ENCODE assay signal across 7 mouse cellular contexts in the genomic region with DNA sequence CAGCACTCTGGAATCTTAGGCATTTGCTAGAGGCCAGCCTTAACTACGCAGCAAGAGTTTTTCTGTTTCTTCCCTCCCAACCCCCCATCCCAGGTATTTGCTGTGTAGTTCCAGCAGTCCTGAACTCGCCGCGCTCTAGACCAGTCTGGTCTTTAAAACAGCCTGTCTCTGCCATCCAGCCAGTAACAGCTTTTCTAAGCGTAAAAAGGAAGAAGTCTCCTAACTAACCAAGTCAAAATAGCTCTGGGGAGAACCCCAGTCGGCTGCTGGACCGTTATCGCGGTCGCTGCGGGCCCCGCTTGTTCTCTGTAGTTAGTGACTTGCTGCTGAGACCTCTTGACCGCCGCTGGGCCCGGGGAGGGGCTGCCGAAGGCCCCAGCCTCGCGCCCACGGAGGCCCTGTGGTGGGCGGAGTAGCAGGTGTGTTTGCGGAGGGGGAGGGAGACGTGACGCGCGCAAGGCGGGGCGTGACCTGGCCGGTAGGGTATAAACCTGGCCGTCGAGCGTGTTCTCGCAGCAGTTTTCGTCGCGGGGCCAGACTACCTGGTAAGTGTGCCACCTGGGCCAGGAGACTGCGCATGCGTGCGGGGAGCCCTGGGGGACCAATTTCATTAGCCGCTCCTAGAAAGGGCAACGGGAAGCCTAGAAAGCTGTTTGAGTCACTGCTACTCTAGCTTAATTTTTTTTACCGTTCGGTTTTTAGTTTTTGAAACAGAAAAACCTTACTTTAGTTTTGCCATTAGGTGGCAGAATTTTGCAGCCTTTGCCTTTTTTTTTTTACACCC. TPM values are rescaled to one million over a fixed set of nuclear protein-coding genes. Genes with fewer than 3 reads are reported as not detected.
DNase-seq lines count a peak whose midpoint lies in the region; ATAC-seq and TF ChIP-seq lines count a peak whose summit lies in the region.

No protein-coding gene starts in this region.

- TF ChIP-seq POLR2A in spleen, adult 2 months (IDR thresholded peaks at IDR 0.05; ENCODE audit: low read depth, low read length) = peak; percentile 56

- H3K4me3 ChIP-seq in intestine, postnatal 0 days (ENCODE audit: low read depth, low read length) = peak overlapping the region; percentile 45
- H3K4me3 ChIP-seq in limb, embryonic 13.5 days = peak overlapping the region; percentile 54
- H3K4me3 ChIP-seq in midbrain, embryonic 15.5 days = peak overlapping the region; percentile 43
- peak overlapping the region; percentile 49 for H3K4me3 ChIP-seq in spleen, adult 2 months (ENCODE audit: extremely low read depth, insufficient read depth, insufficient read length)

- no peaks in the 10 kb centered on the region; the same call in 1 of the 2 replicates for H3K36me3 ChIP-seq in intestine, postnatal 0 days (ENCODE audit: control insufficient read depth, insufficient read depth)
- H3K36me3 ChIP-seq in limb, embryonic 13.5 days = no peaks in the 10 kb centered on the region
- H3K36me3 ChIP-seq in midbrain, embryonic 15.5 days (replicated peaks) = no peaks in the 10 kb centered on the region
- H3K36me3 ChIP-seq in spleen, adult 2 months (ENCODE audit: control insufficient read depth, insufficient read depth, low read length) = no peaks in the 10 kb centered on the region

- H3K9ac ChIP-seq in intestine, postnatal 0 days (ENCODE audit: low read depth, low read length) = peak overlapping the region; percentile 46
- H3K9ac ChIP-seq in limb, embryonic 13.5 days = peak overlapping the region; percentile 69
- H3K9ac ChIP-seq in midbrain, embryonic 15.5 days = peak overlapping the region; percentile 51

- H3K27ac ChIP-seq in intestine, postnatal 0 days (ENCODE audit: low read depth, low read length) = peak overlapping the region; percentile 80
- peak overlapping the region; percentile 90 for H3K27ac ChIP-seq in limb, embryonic 13.5 days
- H3K27ac ChIP-seq in midbrain, embryonic 15.5 days = 0 out of 2 replicates have a peak overlapping the region, but pooled peaks have one; percentile 27
- H3K27ac ChIP-seq in spleen, adult 2 months (ENCODE audit: insufficient read depth, low read length) = peak overlapping the region; percentile 66

- DNase-seq in adrenal gland, postnatal 10 days = peak; percentile 86
- peak; percentile 81 for DNase-seq in embryo, embryonic 9.5 days (ENCODE audit: extremely low spot score)
- DNase-seq in spleen, adult 2 months (ENCODE audit: low read depth in 1 of 2, low spot score in 2 of 2) = peak; percentile 70 to 82

- ATAC-seq in granulocyte monocyte progenitor cell, adult 5-6 weeks (replicated peaks; ENCODE audit: poor library complexity, severe bottlenecking) = peak; percentile 81
- ATAC-seq in intestine, postnatal 0 days = peak; percentile 80
- peak; percentile 85 for ATAC-seq in limb, embryonic 13.5 days (ENCODE audit: low FRiP score, low read depth)
- peak; percentile 56; the same call in 1 of the 2 replicates for ATAC-seq in midbrain, embryonic 15.5 days (replicated peaks)

- TF ChIP-seq CTCF in intestine, postnatal 0 days (IDR thresholded peaks at IDR 0.05; ENCODE audit: low read depth) = 0 out of 2 replicates have a peak, but pooled peaks have one; percentile 3
- TF ChIP-seq CTCF in spleen, adult 2 months (IDR thresholded peaks at IDR 0.05; ENCODE audit: extremely low read depth, insufficient read depth, insufficient read length, insufficient replicate concordance) = no peak

- no peaks in the 10 kb centered on the region for H3K4me1 ChIP-seq in intestine, postnatal 0 days (replicated peaks; ENCODE audit: control insufficient read depth, insufficient read depth, low read length)
- H3K4me1 ChIP-seq in limb, embryonic 13.5 days = peaks cover 35% of the 10 kb centered on the region
- H3K4me1 ChIP-seq in midbrain, embryonic 15.5 days = peaks cover 32% of the 10 kb centered on the region
- peaks cover 18% of the 10 kb centered on the region for H3K4me1 ChIP-seq in spleen, adult 2 months (ENCODE audit: control insufficient read depth, insufficient read depth, insufficient read length)

- H3K4me2 ChIP-seq in intestine, postnatal 0 days (replicated peaks; ENCODE audit: low read depth) = peak overlapping the region; percentile 86
- peak overlapping the region; percentile 94 for H3K4me2 ChIP-seq in limb, embryonic 13.5 days (replicated peaks)
- peak overlapping the region; percentile 98 for H3K4me2 ChIP-seq in midbrain, embryonic 15.5 days

- no peaks in the 10 kb centered on the region for H3K27me3 ChIP-seq in intestine, postnatal 0 days (replicated peaks; ENCODE audit: control insufficient read depth, insufficient read depth, low read length)
- H3K27me3 ChIP-seq in limb, embryonic 13.5 days = no peaks in the 10 kb centered on the region
- no peaks in the 10 kb centered on the region for H3K27me3 ChIP-seq in midbrain, embryonic 15.5 days (replicated peaks)
- no peaks in the 10 kb centered on the region for H3K27me3 ChIP-seq in spleen, adult 2 months (ENCODE audit: control insufficient read depth, insufficient read depth, low read length)

- no peaks in the 10 kb centered on the region for H3K9me3 ChIP-seq in intestine, postnatal 0 days (ENCODE audit: control insufficient read depth)
- H3K9me3 ChIP-seq in limb, embryonic 13.5 days = no peaks in the 10 kb centered on the region
- no peaks in the 10 kb centered on the region for H3K9me3 ChIP-seq in midbrain, embryonic 15.5 days

- WGBS in intestine, postnatal 0 days = under 1% methylated on average over 42 of the region's 42 CpGs
- under 1% methylated on average over 40 of the region's 42 CpGs for WGBS in limb, embryonic 13.5 days
- WGBS in midbrain, embryonic 15.5 days = under 1% methylated on average over 42 of the region's 42 CpGs
- 1% methylated on average over 42 of the region's 42 CpGs for WGBS in spleen, adult 2 months

RNA-seq across cellular contexts. Expression of a gene that starts 5.8 kb away (rescaled TPM):
- 100 to 1,000 TPM; 154 to 170 TPM for total RNA-seq in adrenal gland, postnatal 10 days (2021)
- total RNA-seq in granulocyte monocyte progenitor cell, adult 5-6 weeks (2014; fragmentation: Nextera tagmentation) = 211 and 220 TPM in 2 replicates
- total RNA-seq in granulocyte monocyte progenitor cell, adult 5-6 weeks (2017) = 230 and 232 TPM in 2 replicates
- 239 and 254 TPM in 2 replicates for polyA plus RNA-seq in intestine, postnatal 0 days (2015; fragmentation: Nextera tagmentation; extraction: Ambion mirVana)
- polyA plus RNA-seq in limb, embryonic 13.5 days (2015; fragmentation: Nextera tagmentation; extraction: Ambion mirVana) = 76.0 and 80.0 TPM in 2 replicates
- polyA plus RNA-seq in midbrain, embryonic 15.5 days (2015; fragmentation: Nextera tagmentation; extraction: Ambion mirVana) = 104 and 106 TPM in 2 replicates
- 34.1 and 45.2 TPM in 2 replicates for polyA plus RNA-seq in spleen, adult 2 months (2012; rRNA removed)

RNA-seq across cellular contexts. Expression of a gene that starts 23.6 kb away (rescaled TPM):
- total RNA-seq in adrenal gland, postnatal 10 days (2021) = not detected
- not detected in 2 replicates for total RNA-seq in granulocyte monocyte progenitor cell, adult 5-6 weeks (2014; fragmentation: Nextera tagmentation)
- total RNA-seq in granulocyte monocyte progenitor cell, adult 5-6 weeks (2017) = not detected in 2 replicates
- polyA plus RNA-seq in intestine, postnatal 0 days (2015; fragmentation: Nextera tagmentation; extraction: Ambion mirVana) = not detected in 2 replicates
- polyA plus RNA-seq in limb, embryonic 13.5 days (2015; fragmentation: Nextera tagmentation; extraction: Ambion mirVana) = not detected in 2 replicates
- polyA plus RNA-seq in midbrain, embryonic 15.5 days (2015; fragmentation: Nextera tagmentation; extraction: Ambion mirVana) = not detected in 2 replicates
- polyA plus RNA-seq in spleen, adult 2 months (2012; rRNA removed) = not detected in 2 replicates

RNA-seq across cellular contexts. Expression of a gene that starts 36.2 kb away (rescaled TPM):
- 100 to 1,000 TPM; 159 to 175 TPM for total RNA-seq in adrenal gland, postnatal 10 days (2021)
- 177 and 202 TPM in 2 replicates for total RNA-seq in granulocyte monocyte progenitor cell, adult 5-6 weeks (2014; fragmentation: Nextera tagmentation)
- 156 and 165 TPM in 2 replicates for total RNA-seq in granulocyte monocyte progenitor cell, adult 5-6 weeks (2017)
- polyA plus RNA-seq in intestine, postnatal 0 days (2015; fragmentation: Nextera tagmentation; extraction: Ambion mirVana) = 196 and 209 TPM in 2 replicates
- polyA plus RNA-seq in limb, embryonic 13.5 days (2015; fragmentation: Nextera tagmentation; extraction: Ambion mirVana) = 285 and 295 TPM in 2 replicates
- 204 and 211 TPM in 2 replicates for polyA plus RNA-seq in midbrain, embryonic 15.5 days (2015; fragmentation: Nextera tagmentation; extraction: Ambion mirVana)
- 64.2 and 95.8 TPM in 2 replicates for polyA plus RNA-seq in spleen, adult 2 months (2012; rRNA removed)

RNA-seq across cellular contexts. Expression of a gene that starts 36.3 kb away (rescaled TPM):
- 10 to 100 TPM; 50.2 to 54.2 TPM for total RNA-seq in adrenal gland, postnatal 10 days (2021)
- total RNA-seq in granulocyte monocyte progenitor cell, adult 5-6 weeks (2014; fragmentation: Nextera tagmentation) = 27.6 and 29.2 TPM in 2 replicates
- 117 and 145 TPM in 2 replicates for total RNA-seq in granulocyte monocyte progenitor cell, adult 5-6 weeks (2017)
- 15.7 and 19.7 TPM in 2 replicates for polyA plus RNA-seq in intestine, postnatal 0 days (2015; fragmentation: Nextera tagmentation; extraction: Ambion mirVana)
- polyA plus RNA-seq in limb, embryonic 13.5 days (2015; fragmentation: Nextera tagmentation; extraction: Ambion mirVana) = 48.1 and 49.5 TPM in 2 replicates
- 35.8 and 36.5 TPM in 2 replicates for polyA plus RNA-seq in midbrain, embryonic 15.5 days (2015; fragmentation: Nextera tagmentation; extraction: Ambion mirVana)
- 3.7 and 4.3 TPM in 2 replicates for polyA plus RNA-seq in spleen, adult 2 months (2012; rRNA removed)

Comparison
In these comparisons a context has a peak if more than half of its experiments do, and no peak if none do; other contexts are left out.
1. Peak in every context shown above with its lines: DNase-seq, ATAC-seq, H3K4me3 ChIP-seq and H3K27ac ChIP-seq.
2. H3K27ac ChIP-seq: peak in every context shown above with its lines; median percentile 90 in limb, embryonic 13.5 days; 80 in intestine, postnatal 0 days; 66 in spleen, adult 2 months; 27 in midbrain, embryonic 15.5 days.